Mouse (Mus musculus) cortical plate, adult 2 months (tissue): Measurements from ENCODE around the gene Nt5c3b.

Experiments used
- CTCF ChIP-seq: fragments of 200-500 bp; IDR thresholded peaks from 2 replicates; pipeline ENCODE4 v1.5.1; 2011; ENCODE audit warnings: mild to moderate bottlenecking, control low read depth, low read length; ENCODE audit not compliant: insufficient read depth; ENCODE audit errors: extremely low read depth
- POLR2A ChIP-seq: fragments of 200-500 bp; IDR thresholded peaks from 2 replicates; pipeline ENCODE4 v1.6.1; 2011; ENCODE audit warnings: mild to moderate bottlenecking, low read length, control low read depth; ENCODE audit not compliant: insufficient read depth; ENCODE audit errors: extremely low read depth

DNA sequence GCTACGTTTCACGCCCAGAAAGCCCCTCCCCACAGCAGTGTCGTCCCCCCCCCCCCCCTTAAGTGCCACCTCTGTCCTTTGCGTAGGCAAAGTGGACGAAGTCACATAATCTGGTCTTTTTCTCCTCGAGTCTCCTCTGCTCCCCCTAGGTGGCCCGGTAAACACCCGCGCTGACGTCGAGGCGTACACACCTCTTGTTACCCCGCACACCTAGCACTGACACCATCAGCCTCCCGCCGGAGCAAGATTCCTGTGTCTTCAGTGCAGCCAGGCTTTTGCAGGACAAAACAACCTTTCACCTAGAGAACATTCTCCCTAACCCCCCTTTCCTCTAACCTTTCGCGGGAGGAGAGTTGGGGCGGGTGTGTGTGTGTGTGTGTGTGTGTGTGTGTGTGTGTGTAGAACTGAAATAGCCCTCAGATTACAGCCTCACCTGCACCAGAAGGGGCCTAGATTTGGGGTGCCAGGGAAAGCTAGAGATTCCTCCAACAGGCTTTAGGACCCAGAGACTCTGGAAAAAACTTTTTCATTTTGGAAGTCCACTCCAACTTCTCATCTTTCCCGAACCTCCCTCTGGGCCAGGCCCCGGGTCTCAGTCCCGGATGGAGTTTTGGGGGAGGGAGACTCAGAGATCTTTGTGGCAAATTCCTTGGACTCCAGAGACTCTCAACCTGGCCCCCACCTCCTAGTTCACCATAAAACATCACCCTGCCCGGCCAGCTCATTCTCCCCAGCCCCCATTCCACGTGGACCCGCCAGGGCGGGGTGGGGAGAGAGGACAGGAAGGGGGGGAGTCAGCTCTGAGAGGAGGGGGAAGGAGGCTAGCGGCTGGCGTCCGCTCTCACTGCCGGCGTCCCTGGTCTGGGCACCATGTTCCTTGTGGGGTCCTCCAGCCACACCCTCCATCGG is 26.4 kb downstream of the Nt5c3b start, which contains the start of gene Fkbp10:
- no peak for TF ChIP-seq CTCF
- no peak for TF ChIP-seq POLR2A
